Mouse (Mus musculus): ENCODE data around the gene Zdhhc19. TPM values are rescaled to one million over a fixed set of nuclear protein-coding genes. Genes with fewer than 3 reads are reported as not detected.

Zdhhc19 gene
- polyA plus RNA-seq, 1 experiment from 2014 or later: not detected

DNA sequence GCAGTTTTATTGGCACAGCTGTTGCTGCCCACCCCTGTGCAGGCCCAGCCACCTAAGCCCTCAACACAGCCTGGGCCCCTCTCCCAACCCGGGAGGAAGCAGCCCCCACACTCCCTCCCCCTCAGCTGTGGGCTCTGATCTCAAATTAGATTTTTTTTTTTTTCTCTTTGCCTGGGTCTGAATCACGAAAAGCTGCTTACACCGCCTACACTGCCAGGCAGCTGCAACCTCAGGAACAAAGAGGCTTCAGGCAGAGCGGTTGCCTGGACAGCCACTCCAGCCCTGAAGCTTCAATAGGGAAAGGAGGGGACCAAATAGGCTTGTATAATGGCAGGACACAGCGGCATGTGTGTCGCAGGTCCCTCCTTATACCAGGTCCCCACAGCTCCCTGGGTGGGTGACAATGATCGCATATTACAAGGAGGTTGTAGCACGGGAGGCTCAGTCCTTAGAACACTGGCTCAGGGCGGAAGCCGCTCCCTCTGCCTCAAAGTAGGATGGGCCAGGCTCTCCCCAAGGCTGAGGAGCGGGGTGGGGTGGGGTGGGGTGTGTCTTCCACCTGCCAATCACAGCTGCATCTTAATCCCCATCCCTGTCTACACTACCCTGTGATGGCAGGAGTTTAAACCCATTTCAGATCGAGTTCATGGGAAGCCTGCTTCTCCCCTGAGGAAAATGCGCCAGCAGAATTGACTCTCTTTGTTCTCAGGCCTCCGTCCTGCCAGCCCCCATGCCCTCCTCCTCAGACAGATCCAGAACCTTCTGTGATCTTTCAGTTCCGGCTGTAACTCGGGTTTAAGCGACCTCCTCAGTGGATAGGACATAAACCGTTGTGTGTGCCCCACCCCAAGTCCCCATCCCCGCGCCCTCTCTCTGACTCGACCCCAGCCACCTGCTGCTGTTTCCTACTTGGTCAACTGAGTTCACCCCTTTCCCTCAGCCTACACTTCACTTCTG, 20.2 kb downstream of the Zdhhc19 start:
- Histone ChIP-seq H3K9ac (replicated peaks; ENCODE audit: low read depth) (no peak overlapping the region; the same call in 1 of the 2 replicates), H3K4me2 (replicated peaks; ENCODE audit: low read depth, low read length) (no peak overlapping the region), H3K27me3 (replicated peaks; ENCODE audit: insufficient read depth, low read length) (no peaks in the 10 kb centered on the region), H3K4me3 (ENCODE audit: low read depth, low read length) (no peak overlapping the region), H3K36me3 (ENCODE audit: insufficient read depth, low read length) (no peaks in the 10 kb centered on the region), H3K9me3 (ENCODE audit: low read length) (no peaks in the 10 kb centered on the region), H3K27ac (ENCODE audit: low read length) (no peak overlapping the region), H3K4me1 (ENCODE audit: insufficient read depth, low read depth, low read length) (no peaks in the 10 kb centered on the region)
- DNase-seq (ENCODE audit: low spot score): no peak
- 26% methylated on average over 21 of the region's 21 CpGs for WGBS
- peak; percentile 63 for ATAC-seq
- TF ChIP-seq CTCF (IDR thresholded peaks at IDR 0.05) (no peak), EP300 (IDR thresholded peaks at IDR 0.05) (no peak)

DNA sequence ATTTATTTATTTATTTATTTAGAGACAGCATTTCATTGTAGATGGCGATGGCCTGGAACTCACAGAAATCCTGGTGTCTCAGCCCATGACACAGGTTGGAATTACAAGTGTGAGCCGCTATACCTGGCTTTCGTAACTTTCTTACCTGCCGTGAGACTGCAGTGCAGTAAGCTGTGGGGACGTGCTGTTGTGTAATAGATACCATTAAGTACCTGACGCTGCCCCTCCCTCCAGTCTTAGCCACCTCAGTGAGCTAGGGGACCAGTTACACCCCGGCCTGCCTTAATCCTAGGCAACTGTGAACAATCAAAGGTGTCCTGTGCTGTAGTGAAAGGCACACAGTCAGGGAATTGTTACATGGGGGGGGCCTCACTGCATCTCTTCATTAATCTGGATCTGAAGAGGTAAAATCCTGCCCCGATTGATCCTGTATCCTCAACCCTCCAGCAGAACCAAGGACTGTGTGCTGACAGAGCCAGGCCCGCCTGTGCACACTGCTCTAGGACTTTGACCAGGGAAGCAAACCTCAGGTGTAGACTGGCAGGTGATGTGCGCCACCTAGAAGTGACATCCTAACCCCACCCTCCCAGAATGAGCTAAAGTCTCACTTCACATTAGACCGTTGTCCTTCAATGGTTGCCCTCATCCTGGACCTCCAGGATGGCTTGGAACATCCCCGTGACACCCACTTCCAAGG, 21.9 kb downstream of the Zdhhc19 start:
- Histone ChIP-seq H3K27ac (ENCODE audit: low read length) (no peak overlapping the region), H3K27me3 (replicated peaks; ENCODE audit: insufficient read depth, low read length) (no peaks in the 10 kb centered on the region), H3K4me2 (replicated peaks; ENCODE audit: low read depth, low read length) (no peak overlapping the region), H3K36me3 (ENCODE audit: insufficient read depth, low read length) (no peaks in the 10 kb centered on the region), H3K9me3 (ENCODE audit: low read length) (no peaks in the 10 kb centered on the region), H3K9ac (replicated peaks; ENCODE audit: low read depth) (no peak overlapping the region), H3K4me1 (ENCODE audit: insufficient read depth, low read depth, low read length) (no peaks in the 10 kb centered on the region), H3K4me3 (ENCODE audit: low read depth, low read length) (no peak overlapping the region)
- no peak for TF ChIP-seq CTCF (IDR thresholded peaks at IDR 0.05)
- TF ChIP-seq EP300 (IDR thresholded peaks at IDR 0.05): no peak
- 68% methylated on average over 12 of the region's 12 CpGs for WGBS
- peak; percentile 70 for DNase-seq (ENCODE audit: low spot score)
- peak; percentile 69 for ATAC-seq

GRCm38 (mm10) chr16:32519656-32520371, 23.7 kb downstream of the Zdhhc19 start:
- no peaks in the 10 kb centered on the region for H3K27me3 ChIP-seq (replicated peaks; ENCODE audit: insufficient read depth, low read length)
- DNase-seq (ENCODE audit: low spot score) (no peak), ATAC-seq (no peak)
- no peak overlapping the region for H3K27ac ChIP-seq (ENCODE audit: low read length)
- no peak overlapping the region for H3K4me3 ChIP-seq (ENCODE audit: low read depth, low read length)
- no peak overlapping the region for H3K4me2 ChIP-seq (replicated peaks; ENCODE audit: low read depth, low read length)
- H3K4me1 ChIP-seq (ENCODE audit: insufficient read depth, low read depth, low read length): 0 out of 2 replicates have a peak, but pooled peaks cover 3% of the 10 kb centered on the region
- H3K36me3 ChIP-seq (ENCODE audit: insufficient read depth, low read length): no peaks in the 10 kb centered on the region
- 68% methylated on average over 15 of the region's 15 CpGs for WGBS
- no peak overlapping the region for H3K9ac ChIP-seq (replicated peaks; ENCODE audit: low read depth)
- no peaks in the 10 kb centered on the region for H3K9me3 ChIP-seq (ENCODE audit: low read length)
- TF ChIP-seq CTCF (IDR thresholded peaks at IDR 0.05) (no peak), EP300 (IDR thresholded peaks at IDR 0.05) (no peak)

DNA sequence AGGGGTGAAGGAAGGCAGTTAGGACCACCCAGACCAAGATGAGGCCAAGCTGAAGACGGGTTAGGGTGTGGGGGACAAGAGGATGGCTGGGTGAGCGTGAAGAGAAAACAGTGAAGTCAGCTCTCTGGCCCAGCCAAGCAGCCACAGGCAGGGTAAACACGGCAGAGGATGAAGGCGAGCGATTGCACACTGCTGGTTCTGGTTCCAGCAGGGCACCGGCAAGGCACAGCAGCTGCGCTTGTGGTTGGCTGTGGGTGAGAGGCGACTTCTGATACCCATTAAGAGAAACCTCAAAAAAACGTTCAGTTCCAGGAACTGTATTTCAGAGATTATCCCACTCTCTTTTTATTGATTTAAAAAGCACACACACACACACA, 24.3 kb downstream of the Zdhhc19 start:
- ATAC-seq (no peak), DNase-seq (ENCODE audit: low spot score) (no peak)
- 37% methylated on average over 9 of the region's 9 CpGs for WGBS

GRCm38 (mm10) chr16:32522578-32523194, 26.6 kb downstream of the Zdhhc19 start:
- Histone ChIP-seq H3K27ac (ENCODE audit: low read length) (no peak overlapping the region), H3K36me3 (ENCODE audit: insufficient read depth, low read length) (no peaks in the 10 kb centered on the region), H3K4me3 (ENCODE audit: low read depth, low read length) (no peak overlapping the region), H3K4me2 (replicated peaks; ENCODE audit: low read depth, low read length) (no peak overlapping the region), H3K27me3 (replicated peaks; ENCODE audit: insufficient read depth, low read length) (no peaks in the 10 kb centered on the region), H3K4me1 (ENCODE audit: insufficient read depth, low read depth, low read length) (0 out of 2 replicates have a peak, but pooled peaks cover 3% of the 10 kb centered on the region), H3K9ac (replicated peaks; ENCODE audit: low read depth) (no peak overlapping the region), H3K9me3 (ENCODE audit: low read length) (no peaks in the 10 kb centered on the region)
- 56% methylated on average over 6 of the region's 6 CpGs for WGBS
- ATAC-seq (no peak), DNase-seq (ENCODE audit: low spot score) (no peak)
- no peak for TF ChIP-seq CTCF (IDR thresholded peaks at IDR 0.05)
- TF ChIP-seq EP300 (IDR thresholded peaks at IDR 0.05): no peak

More for the DNA sequence above, 24.3 kb downstream of the Zdhhc19 start:
- Histone ChIP-seq H3K27me3 (replicated peaks; ENCODE audit: insufficient read depth, low read length) (no peaks in the 10 kb centered on the region), H3K27ac (ENCODE audit: low read length) (no peak overlapping the region), H3K9ac (replicated peaks; ENCODE audit: low read depth) (no peak overlapping the region), H3K4me3 (ENCODE audit: low read depth, low read length) (no peak overlapping the region), H3K9me3 (ENCODE audit: low read length) (no peaks in the 10 kb centered on the region), H3K4me2 (replicated peaks; ENCODE audit: low read depth, low read length) (no peak overlapping the region), H3K36me3 (ENCODE audit: insufficient read depth, low read length) (no peaks in the 10 kb centered on the region), H3K4me1 (ENCODE audit: insufficient read depth, low read depth, low read length) (0 out of 2 replicates have a peak, but pooled peaks cover 3% of the 10 kb centered on the region)
- TF ChIP-seq CTCF (IDR thresholded peaks at IDR 0.05) (no peak), EP300 (IDR thresholded peaks at IDR 0.05) (no peak)
